Mouse (Mus musculus) heart, embryonic 16.5 days (tissue): ENCODE results near the gene Lrguk. TPM values are rescaled to one million over a fixed set of nuclear protein-coding genes. Genes with fewer than 3 reads are reported as not detected.

Experiments used
- ATAC-seq: fragments of 200-750 bp; cut with Nextera tagmentation; replicated peaks from 2 replicates; pipeline ENCODE4 v1.8.0; 2017; ENCODE audit warnings: moderate number of reproducible peaks; ENCODE audit not compliant: insufficient read depth, low FRiP score; ENCODE audit errors: extremely low read depth
- H3K27ac ChIP-seq: fragments of 300-500 bp; sonication (generic); 2 replicates; pipeline ENCODE4 v1.5.1; 2014; ENCODE audit warnings: mild to moderate bottlenecking, low read length, control low read depth, moderate library complexity
- H3K27me3 ChIP-seq: fragments of 300-500 bp; sonication (generic); 2 replicates; pipeline ENCODE4 v1.6.1; 2014; ENCODE audit warnings: low read length, mixed read lengths; ENCODE audit not compliant: control insufficient read depth, insufficient read depth
- H3K36me3 ChIP-seq: fragments of 300-500 bp; sonication (generic); 2 replicates; pipeline ENCODE4 v1.6.1; 2014; ENCODE audit not compliant: control insufficient read depth, insufficient read depth
- H3K4me1 ChIP-seq: fragments of 300-500 bp; sonication (generic); 2 replicates; pipeline ENCODE4 v1.6.1; 2014; ENCODE audit warnings: low read length, mixed read lengths; ENCODE audit not compliant: control insufficient read depth, insufficient read depth
- H3K4me2 ChIP-seq: fragments of 300-500 bp; sonication (generic); 2 replicates; pipeline ENCODE4 v1.6.1; 2014; ENCODE audit warnings: low read depth, mild to moderate bottlenecking, control low read depth, low read length
- H3K4me3 ChIP-seq: fragments of 300-500 bp; sonication (generic); 2 replicates; pipeline ENCODE4 v1.5.1; 2014; ENCODE audit warnings: mild to moderate bottlenecking, control low read depth, low read length
- H3K9ac ChIP-seq: fragments of 300-500 bp; sonication (generic); 2 replicates; pipeline ENCODE4 v1.6.1; 2014; ENCODE audit warnings: low read length, control low read depth
- H3K9me3 ChIP-seq: fragments of 300-500 bp; sonication (generic); replicated peaks from 2 replicates; pipeline ENCODE4 v1.6.1; 2016; ENCODE audit warnings: low read length; ENCODE audit not compliant: control insufficient read depth
- WGBS: fragments of 180-500 bp; shearing (Covaris S2); extraction: QIAGEN DNeasy Blood & Tissue Kit; methylation state at CpG from one replicate; pipeline ENCODE4 v1.1.7; 2014; 5-methylcytosine and 5-hydroxymethylcytosine counted together
- polyA plus RNA-seq: library from polyadenylated mRNA; unstranded; fragments of >200 nt; fragmentation: Nextera tagmentation; extraction: Ambion mirVana; gene quantifications from 2 replicates; pipeline ENCODE4 v1.2.1, GENCODE M21; 2015

The Lrguk gene
- polyA plus RNA-seq, result 0.35 and 0.61 TPM in 2 replicates

- peak within 1 kb of the TSS; percentile 66 for H3K4me3 ChIP-seq
- WGBS, result 4% methylated on average over 30 of the region's 32 CpGs
- peak within 1 kb of the TSS; percentile 73 for H3K9ac ChIP-seq
- peak within 1 kb of the TSS; percentile 92 for H3K4me2 ChIP-seq
- H3K36me3 ChIP-seq, result no peaks in the 10 kb centered on the region
- H3K4me1 ChIP-seq, result peaks cover 5% of the 10 kb centered on the region
- H3K9me3 ChIP-seq, result no peaks in the 10 kb centered on the region
- ATAC-seq, result peak; percentile 95
- H3K27ac ChIP-seq, result peak within 1 kb of the TSS; percentile 37
- H3K27me3 ChIP-seq, result no peaks in the 10 kb centered on the region
These were observed at the start of gene Lrguk for GRCm38 (mm10) chr6:34028933-34029745. Gene Lrguk, plus strand, starts transcription at chr6:34029448.

- Histone ChIP-seq H3K9me3 (no peaks in the 10 kb centered on the region), H3K4me2 (no peak overlapping the region), H3K27me3 (no peaks in the 10 kb centered on the region), H3K36me3 (no peaks in the 10 kb centered on the region), H3K4me3 (no peak overlapping the region), H3K27ac (no peak overlapping the region), H3K9ac (no peak overlapping the region), H3K4me1 (peaks cover 4% of the 10 kb centered on the region)
- no peak for ATAC-seq
- WGBS, result 67% methylated on average over 9 of the region's 9 CpGs
These were observed 46.5 kb upstream of the Lrguk start for GRCm38 (mm10) chr6:33982709-33983108.

- Histone ChIP-seq H3K27me3 (no peaks in the 10 kb centered on the region), H3K36me3 (no peaks in the 10 kb centered on the region), H3K27ac (no peak overlapping the region), H3K4me3 (no peak overlapping the region), H3K9ac (no peak overlapping the region), H3K4me2 (no peak overlapping the region), H3K9me3 (no peaks in the 10 kb centered on the region), H3K4me1 (peaks cover 4% of the 10 kb centered on the region)
- no peak for ATAC-seq
- WGBS, result 67% methylated on average over 5 of the region's 5 CpGs
These were observed 42.1 kb upstream of the Lrguk start for GRCm38 (mm10) chr6:33987132-33987531.

DNA sequence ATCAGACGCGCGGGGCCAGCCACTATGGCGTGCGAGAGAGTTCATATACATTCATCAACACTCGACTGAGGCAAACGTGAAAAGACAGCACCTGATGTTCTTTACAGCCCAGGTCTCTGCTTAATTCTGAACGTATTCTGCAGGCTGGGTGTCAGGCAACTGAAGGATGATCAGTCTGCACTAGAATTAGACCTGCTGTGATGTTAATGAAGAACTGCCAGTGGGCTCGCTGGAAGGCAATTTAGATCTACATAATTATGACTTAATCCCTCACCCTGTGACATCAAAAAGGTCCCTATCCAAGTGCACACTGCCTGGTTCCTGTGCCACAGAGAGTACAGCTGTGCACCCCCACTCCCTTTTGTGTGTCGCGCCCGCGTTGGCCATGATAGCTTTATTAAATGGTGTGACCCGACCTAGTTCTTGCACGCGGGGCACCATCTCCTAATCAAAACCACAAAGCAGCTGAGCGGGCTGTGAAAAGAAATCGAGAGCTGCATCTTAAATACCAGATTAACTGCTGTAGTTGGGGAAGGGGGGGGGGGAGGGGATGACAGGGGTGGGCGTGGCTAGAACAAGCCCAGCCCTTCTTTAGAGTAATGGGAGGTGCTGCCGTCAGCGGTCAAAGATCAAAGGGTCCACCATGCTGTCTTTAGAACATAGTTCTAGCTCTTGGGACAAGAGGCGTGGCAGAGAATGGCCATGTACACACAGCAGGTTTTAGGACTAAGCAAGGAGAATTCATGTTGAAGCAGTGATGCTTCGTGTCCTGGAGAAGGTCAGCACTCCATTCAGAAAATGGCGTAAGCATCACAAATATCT lies 36.8 kb upstream of the Lrguk start:
- no peak overlapping the region for H3K27ac ChIP-seq
- H3K9me3 ChIP-seq, result no peaks in the 10 kb centered on the region
- no peak overlapping the region for H3K4me3 ChIP-seq
- H3K27me3 ChIP-seq, result no peaks in the 10 kb centered on the region
- H3K36me3 ChIP-seq, result no peaks in the 10 kb centered on the region
- no peaks in the 10 kb centered on the region for H3K4me1 ChIP-seq
- WGBS, result 56% methylated on average over 24 of the region's 24 CpGs
- no peak overlapping the region for H3K9ac ChIP-seq
- no peak overlapping the region for H3K4me2 ChIP-seq
- ATAC-seq, result no peak

- H3K9me3 ChIP-seq, result no peaks in the 10 kb centered on the region
- WGBS, result 75% methylated on average over 6 of the region's 6 CpGs
- ATAC-seq, result no peak
- no peaks in the 10 kb centered on the region for H3K27me3 ChIP-seq
- no peak overlapping the region for H3K9ac ChIP-seq
- no peaks in the 10 kb centered on the region for H3K36me3 ChIP-seq
- H3K4me2 ChIP-seq, result no peak overlapping the region
- no peaks in the 10 kb centered on the region for H3K4me1 ChIP-seq
- H3K4me3 ChIP-seq, result no peak overlapping the region
- no peak overlapping the region for H3K27ac ChIP-seq
These were observed 35.4 kb upstream of the Lrguk start for GRCm38 (mm10) chr6:33993842-33994241.

- Histone ChIP-seq H3K4me3 (no peak overlapping the region), H3K9ac (no peak overlapping the region), H3K36me3 (no peaks in the 10 kb centered on the region), H3K27me3 (no peaks in the 10 kb centered on the region), H3K27ac (no peak overlapping the region), H3K9me3 (no peaks in the 10 kb centered on the region), H3K4me2 (no peak overlapping the region), H3K4me1 (no peaks in the 10 kb centered on the region)
- ATAC-seq, result no peak
- WGBS, result 37% methylated on average over 4 of the region's 4 CpGs
These were observed 30.7 kb upstream of the Lrguk start for GRCm38 (mm10) chr6:33998590-33998989.

DNA sequence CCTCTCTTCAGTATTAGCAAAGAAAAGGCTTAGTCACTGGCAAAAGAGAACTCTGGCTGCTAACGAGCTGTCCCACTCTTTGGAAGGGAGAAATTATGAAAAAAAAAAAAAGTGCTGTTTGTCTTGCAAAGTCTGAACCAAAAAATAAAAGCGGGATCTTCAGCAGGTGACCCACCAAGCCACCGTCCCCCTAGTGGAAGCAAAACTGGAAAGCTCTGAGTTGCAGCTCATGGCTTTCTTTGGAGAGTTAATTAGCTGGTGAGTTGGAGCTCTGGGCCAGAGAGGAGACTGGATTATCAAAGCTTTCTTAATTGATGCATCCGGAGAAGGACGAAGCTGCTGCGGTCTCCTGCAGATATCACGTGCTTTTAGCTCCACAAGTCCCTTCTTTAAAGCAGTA lies 29.7 kb upstream of the Lrguk start:
- H3K9ac ChIP-seq, result no peak overlapping the region
- WGBS, result 36% methylated on average over 7 of the region's 7 CpGs
- no peaks in the 10 kb centered on the region for H3K36me3 ChIP-seq
- no peak overlapping the region for H3K4me2 ChIP-seq
- ATAC-seq, result no peak
- H3K4me1 ChIP-seq, result no peaks in the 10 kb centered on the region
- no peak overlapping the region for H3K4me3 ChIP-seq
- no peaks in the 10 kb centered on the region for H3K9me3 ChIP-seq
- no peak overlapping the region for H3K27ac ChIP-seq
- H3K27me3 ChIP-seq, result no peaks in the 10 kb centered on the region

GRCm38 (mm10) chr6:34000644-34001043 lies 28.6 kb upstream of the Lrguk start:
- H3K27me3 ChIP-seq, result no peaks in the 10 kb centered on the region
- 89% methylated on average over 7 of the region's 7 CpGs for WGBS

GRCm38 (mm10) chr6:34003033-34003432 lies 26.2 kb upstream of the Lrguk start:
- no peak overlapping the region for H3K4me3 ChIP-seq
- peaks cover 8% of the 10 kb centered on the region; the same call in 1 of the 2 replicates for H3K4me1 ChIP-seq
- H3K36me3 ChIP-seq, result no peaks in the 10 kb centered on the region
- no peaks in the 10 kb centered on the region for H3K9me3 ChIP-seq
- H3K9ac ChIP-seq, result no peak overlapping the region
- no peak overlapping the region for H3K27ac ChIP-seq
- ATAC-seq, result no peak
- H3K27me3 ChIP-seq, result no peaks in the 10 kb centered on the region
- WGBS, result 24% methylated on average over 1 of the region's 1 CpGs
- H3K4me2 ChIP-seq, result no peak overlapping the region

More at GRCm38 (mm10) chr6:34000644-34001043, 28.6 kb upstream of the Lrguk start:
- Histone ChIP-seq H3K27ac (no peak overlapping the region), H3K9ac (no peak overlapping the region), H3K4me2 (no peak overlapping the region), H3K9me3 (no peaks in the 10 kb centered on the region), H3K36me3 (no peaks in the 10 kb centered on the region), H3K4me1 (no peaks in the 10 kb centered on the region), H3K4me3 (no peak overlapping the region)
- no peak for ATAC-seq
